Mouse (Mus musculus): ENCODE results near the gene Ssc5d. TPM values are rescaled to one million over a fixed set of nuclear protein-coding genes. Genes with fewer than 3 reads are reported as not detected.

Ssc5d gene
- total RNA-seq, 1 experiment from 2014 or later: 2.0 TPM

DNA sequence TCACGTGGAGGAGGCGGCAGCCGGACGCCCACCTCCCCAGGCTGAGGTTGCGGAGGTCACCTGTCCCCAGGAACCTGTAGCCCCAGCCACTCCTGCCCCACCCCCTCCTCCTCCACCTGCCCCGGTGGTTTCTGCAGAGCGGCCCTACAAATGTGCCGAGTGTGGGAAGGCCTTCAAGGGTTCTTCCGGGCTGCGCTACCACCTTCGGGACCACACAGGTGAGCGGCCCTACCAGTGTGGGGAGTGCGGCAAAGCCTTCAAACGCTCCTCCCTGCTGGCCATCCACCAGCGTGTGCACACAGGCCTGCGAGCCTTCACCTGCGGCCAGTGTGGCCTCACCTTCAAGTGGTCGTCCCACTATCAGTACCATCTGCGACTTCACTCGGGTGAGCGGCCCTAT, 5.6 kb upstream of the Ssc5d start:
- no peak for DNase-seq

DNA sequence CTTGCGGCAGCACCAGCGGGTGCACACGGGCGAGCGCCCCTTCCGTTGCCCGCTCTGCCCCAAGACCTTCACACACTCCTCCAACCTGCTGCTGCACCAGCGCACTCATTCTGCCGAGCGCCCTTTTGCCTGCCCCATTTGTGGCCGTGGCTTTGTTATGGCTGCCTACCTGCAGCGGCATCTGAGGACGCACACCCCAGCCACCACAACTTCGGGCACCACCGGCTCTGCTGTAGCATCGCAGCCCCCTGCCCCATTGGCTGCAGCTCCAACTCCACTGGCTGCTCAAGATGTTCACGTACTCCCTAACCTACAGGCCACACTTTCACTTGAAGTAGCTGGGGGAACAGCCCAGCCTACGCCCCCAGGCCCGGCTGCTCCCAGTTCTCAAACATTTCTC, 5.1 kb upstream of the Ssc5d start:
- no peak for DNase-seq

DNA sequence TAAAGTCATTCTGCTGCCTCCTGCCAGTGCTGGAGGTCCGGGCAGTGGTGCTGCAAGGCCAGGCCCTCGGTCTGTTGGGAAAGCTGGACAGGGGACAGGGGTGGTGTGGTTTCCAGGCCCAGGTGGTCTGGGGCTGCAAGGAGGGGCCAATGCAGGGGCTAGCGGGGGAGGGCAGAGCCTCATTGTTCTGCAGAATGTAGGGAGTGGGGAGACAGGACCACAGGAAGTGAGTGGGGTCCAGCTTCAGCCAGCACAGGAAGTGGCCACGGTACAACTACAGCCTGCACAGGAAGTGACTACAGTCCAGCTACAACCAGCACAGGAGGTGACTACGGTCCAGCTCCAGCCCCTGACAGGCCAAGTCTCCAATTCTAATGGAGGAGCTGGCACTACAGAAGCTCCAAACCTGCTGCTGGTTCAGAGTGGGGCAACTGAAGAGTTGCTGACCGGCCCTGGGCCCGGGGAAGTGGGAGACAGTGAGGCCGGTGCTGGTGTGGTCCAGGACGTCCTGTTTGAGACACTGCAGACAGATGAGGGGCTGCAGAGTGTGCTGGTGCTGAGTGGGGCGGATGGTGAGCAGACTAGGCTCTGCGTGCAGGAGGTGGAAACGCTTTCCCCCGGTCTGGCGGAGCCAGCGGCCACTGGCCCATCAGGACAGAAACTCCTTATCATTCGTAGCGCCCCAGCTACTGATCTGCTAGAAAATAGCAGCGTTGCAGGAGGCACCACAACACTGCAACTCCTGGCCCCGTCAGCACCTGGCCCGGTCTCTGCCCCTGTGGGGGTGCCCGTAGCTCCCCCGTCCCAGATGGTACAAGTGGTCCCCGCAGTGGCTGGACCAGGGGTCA, 4.4 kb upstream of the Ssc5d start:
- DNase-seq: no peak

DNA sequence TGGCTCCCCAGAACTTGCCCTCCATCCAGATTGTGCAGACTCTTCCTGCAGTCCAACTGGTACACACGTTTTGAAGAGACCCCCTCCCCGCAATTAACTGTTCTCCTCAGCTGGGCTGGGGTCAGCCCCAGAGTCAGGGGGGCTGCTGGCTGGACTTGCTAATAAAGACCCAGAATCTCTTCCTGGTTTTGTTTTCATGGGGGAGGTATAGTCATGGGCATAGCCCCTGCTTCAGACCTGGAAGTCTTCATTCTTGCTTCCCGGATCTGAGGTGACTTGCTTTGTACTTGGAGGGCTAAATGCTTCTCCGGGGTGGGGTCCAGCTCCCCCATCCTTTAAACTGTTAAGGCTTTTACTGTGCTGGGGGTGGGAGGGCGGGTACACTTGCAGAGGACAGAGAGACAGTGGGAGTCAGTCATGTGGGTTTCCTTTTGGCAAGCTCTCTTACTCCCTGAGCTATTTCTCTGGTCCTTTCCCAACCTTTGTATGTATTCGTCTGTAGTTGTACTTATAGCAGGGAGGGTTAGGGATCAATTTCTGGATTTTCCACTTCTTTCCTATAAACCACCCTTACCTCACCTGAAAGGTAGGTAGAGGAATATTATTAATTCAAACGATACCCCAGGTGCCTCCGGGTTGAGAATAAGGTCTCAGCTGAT, 3.6 kb upstream of the Ssc5d start, which contains the start of gene Nat14:
Gene Nat14 (plus strand): TSS at position 205 of the 659 bp plus-strand sequence.
- no peak for DNase-seq

DNA sequence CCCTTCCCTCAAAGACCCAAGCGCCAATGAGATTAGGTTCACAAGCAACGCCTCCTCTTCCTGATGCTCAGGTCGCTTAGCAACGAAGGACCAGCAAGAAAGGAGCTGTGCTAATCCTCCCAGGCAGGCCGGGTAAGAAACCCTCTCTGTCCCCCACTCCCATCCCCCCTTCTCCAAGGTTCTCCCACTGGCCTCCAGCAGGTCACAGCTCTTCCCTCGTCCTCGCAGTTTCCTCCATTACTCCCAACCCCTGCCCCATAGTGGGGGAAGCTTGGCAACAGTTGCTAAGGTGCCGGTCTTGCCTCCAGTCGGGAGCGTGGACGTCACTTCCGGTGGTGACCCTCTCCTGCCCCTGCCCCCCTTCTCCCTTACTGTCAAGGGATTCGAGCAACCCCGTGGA, 3.1 kb upstream of the Ssc5d start:
- peak; percentile 66 for DNase-seq

DNA sequence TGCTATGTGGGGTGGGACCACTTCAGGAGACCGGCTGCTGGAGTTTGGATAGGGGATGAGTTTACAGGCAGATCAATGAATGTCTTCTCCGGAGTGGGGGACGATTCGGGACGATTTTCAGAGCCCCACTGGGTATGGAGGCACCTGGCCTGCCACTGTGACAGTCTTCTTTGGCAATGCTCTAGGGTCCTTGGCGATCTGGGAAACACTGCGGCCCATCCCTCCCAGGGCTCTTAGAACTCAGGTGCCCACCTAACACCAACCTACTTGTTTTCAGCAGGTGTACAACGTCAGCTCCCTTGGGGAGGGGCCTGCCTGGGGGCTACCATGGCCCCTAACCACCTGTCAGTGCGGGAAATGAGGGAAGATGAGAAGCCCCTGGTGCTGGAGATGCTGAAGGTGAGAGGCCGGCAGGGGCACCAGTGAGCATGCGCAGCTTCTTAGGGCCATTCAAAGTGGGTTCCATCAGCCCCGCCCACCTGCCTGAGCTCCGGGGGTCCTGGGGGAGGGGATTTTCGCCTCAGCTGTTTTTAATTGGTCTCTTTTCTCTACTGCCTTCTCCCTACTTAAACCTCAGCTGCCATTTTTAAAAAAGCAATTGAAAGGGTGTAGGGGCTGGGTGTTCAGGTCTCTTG, 2.5 kb upstream of the Ssc5d start:
- peak; percentile 44 for DNase-seq

DNA sequence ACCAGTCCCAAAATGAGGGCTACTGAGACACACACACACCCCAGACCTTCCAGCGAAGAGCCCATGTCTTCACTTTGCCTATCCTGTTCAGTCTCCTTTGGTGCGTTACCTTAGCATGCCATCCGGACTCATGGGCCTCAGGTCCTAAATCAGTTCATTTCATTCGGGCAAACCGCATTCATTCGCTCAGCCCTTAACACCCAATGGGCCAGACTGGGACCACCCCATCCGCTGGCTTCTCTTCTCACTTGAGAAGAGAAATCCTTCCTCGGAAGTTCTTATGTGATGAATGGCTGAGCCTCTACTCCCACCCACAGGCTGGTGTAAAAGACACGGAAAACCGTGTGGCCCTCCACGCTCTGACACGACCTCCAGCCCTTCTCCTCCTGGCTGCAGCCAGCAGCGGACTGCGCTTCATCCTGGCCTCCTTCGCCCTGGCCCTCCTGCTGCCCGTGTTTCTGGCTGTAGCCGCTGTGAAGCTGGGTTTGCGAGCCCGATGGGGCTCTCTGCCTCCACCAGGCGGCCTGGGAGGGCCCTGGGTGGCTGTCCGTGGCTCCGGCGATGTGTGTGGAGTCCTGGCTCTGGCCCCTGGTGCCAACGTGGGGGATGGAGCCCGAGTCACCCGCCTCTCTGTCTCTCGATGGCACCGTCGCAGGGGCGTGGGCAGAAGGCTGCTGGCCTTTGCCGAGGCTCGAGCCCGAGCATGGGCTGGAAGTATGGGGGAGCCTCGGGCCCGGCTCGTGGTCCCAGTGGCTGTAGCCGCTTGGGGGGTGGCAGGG, 1.8 kb upstream of the Ssc5d start:
- DNase-seq: peak; percentile 71

DNA sequence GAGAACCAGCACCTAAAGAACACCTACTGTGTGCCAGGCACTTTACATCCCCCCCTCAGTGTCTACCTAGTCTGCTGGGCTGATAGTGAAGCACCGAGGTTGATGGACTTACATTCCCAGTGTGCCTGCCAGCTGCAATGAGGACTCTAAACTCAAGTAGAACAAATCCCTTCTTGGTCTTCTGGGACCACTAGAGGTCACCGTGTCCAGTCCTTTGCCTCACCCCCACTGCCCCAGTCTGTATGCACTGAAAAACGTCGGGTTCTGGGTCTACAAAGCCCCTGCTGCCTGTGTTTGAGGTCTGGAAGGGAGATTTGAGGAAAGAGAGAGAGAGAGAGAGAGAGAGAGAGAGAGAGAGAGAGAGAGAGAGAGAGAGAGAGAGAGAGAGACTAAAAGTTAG, 1.1 kb upstream of the Ssc5d start:
- DNase-seq: no peak

DNA sequence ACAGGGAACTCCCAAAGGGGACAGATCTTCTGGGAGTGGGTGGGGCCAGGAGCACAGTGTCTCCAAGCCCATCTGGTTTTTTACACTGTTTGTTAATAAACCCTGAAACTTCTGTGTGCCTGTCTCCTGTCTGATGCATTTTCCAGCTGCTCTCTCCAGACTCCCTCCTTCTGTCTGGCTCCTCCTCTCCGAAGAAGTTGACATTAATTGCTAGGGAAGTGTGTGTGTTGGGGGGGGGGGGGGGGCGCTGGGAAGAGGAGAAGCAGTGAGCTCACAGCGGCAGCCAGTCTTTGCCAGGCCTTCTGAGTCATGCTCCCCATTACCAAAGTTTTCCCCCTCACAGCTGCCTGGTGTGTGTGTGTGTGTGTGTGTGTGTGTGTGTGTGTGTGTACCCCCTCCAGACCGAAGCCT, 689 bp upstream of the Ssc5d start:
- DNase-seq: peak; percentile 39

DNA sequence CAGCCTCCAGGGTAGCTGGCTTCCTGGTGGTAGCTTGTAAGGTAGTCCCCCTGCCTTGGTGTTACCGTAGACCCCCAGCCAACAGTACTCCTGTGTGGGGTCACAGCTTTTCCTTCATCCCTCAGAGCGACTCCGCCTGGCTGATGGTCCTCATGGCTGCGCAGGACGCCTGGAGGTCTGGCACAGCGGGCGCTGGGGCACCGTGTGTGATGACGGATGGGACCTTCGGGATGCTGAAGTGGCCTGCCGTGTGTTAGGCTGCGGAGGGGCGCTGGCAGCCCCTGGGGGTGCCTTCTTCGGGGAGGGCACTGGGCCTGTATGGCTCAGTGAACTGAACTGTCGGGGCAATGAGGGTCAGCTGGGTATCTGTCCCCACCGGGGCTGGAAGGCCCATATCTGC, 1.3 kb downstream of the Ssc5d start:
- DNase-seq: no peak

DNA sequence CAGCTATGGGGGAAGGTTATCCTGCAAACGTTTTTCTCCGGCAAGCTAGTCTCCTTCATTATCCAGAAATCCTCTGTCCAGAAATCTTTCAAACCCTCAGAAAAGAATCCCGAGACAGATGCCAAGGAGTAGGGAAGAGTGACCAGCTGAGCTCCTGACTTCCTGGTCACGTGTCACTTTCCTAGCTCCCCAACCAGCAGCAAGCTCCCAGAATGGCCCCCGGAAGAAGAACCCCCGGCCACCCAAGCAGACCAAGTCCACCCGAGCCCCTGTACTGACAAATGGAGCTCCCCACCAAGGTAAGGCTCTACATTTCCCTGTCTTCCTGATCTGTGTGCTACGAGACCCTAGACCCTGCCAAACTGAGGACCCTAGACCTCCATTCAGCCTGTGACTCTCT, 2.1 kb downstream of the Ssc5d start:
- no peak for DNase-seq

DNA sequence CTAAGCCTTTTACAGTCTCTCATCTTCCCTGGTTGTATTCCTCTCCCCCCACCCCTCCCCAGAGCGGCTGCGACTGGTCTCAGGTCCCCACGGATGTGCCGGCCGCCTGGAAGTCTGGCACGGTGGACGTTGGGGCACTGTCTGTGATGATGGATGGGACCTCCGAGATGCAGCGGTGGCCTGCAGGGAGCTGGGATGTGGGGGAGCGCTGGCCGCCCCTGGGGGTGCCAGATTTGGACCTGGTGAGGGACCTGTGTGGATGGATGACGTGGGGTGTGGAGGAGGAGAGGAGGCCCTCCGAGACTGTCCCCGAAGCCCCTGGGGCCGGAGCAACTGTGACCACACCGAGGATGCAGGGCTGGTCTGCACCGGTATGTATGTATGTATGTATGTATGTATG, 2.7 kb downstream of the Ssc5d start:
- no peak for DNase-seq

DNA sequence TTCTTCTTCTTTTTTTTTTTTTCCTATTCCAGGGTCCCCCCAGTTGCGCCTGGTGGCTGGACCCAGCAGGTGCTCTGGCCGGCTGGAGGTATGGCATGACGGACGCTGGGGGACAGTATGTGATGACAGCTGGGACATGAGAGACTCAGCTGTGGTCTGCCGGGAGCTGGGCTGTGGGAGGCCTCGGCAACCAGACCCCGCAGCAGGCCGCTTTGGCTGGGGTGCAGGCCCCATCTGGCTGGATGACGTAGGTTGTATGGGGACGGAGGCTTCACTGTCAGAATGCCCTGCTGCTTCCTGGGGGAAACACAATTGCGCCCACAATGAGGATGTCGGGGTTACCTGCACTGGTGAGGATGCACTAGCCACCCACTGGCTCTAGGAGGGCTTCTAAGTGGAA, 7.5 kb downstream of the Ssc5d start:
- DNase-seq: no peak

DNA sequence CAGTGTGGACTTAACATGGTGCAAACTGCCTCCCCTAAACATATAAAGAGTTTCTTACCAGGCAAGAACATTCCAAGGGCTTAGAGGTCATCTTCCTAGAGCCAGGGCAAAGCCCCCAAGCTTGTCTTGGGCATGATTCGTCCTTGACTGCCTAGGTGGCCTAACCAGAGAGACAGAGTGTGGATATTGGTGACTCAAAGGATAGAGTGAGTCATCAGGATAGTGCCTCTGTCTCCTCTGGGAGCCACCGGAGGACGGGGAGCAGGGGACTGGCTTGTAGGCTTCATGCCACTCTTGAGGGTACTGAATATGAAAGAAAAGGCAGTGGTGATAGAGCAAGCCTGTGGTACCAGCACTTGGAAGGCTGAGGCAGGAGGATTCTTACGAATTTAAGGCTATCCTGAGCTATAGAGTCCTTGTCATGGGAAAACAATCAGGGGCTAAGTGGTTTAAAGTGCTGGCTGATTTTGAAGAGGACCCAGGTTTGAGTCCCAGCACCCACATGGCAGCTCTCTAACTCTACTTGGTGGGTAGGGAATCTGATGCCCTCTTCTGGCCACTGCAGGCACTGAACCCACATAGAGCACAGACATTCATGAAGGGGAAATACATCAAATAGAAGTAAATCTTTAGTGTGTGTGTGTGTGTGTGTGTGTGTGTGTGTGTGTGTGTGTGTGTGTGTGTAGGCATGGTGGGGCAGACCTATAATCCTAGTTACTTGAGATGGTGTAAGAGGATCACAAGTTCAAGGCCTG, 8.8 kb downstream of the Ssc5d start:
- no peak for DNase-seq

DNA sequence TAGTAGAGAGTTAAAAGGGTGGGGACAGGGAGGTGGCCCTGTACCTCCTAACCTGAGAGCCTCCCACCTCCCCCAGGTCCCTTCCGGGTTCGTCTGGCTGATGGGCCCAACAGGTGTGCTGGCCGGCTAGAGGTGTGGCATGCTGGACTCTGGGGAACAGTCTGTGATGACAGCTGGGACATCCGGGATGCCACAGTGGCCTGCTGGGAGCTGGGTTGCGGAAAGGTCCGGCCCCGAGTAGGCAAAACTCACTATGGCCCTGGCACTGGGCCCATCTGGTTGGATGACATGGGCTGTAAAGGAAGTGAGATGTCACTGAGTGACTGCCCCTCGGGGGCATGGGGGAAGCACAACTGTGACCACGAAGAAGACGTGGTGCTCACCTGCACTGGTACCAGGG, 11.2 kb downstream of the Ssc5d start:
- DNase-seq: no peak

DNA sequence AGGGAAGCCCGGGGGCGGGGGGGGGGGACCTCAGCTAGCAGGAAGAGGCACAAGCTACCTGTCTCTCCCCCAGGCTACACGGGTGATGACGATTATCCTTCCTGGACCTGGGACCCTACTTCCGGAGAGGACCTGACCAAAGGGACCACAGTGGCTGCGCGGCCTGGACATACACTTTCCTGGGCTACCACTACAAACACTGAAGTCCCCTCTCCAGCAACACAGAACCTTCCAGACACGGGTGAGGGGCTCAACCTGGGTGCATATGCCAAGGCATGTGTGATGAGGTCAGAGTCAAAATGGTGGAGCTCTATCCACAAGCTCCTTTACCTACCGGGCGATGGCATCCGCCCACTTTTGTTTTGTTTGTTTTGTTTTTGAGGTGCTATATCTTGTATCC, 11.8 kb downstream of the Ssc5d start:
- DNase-seq: no peak

DNA sequence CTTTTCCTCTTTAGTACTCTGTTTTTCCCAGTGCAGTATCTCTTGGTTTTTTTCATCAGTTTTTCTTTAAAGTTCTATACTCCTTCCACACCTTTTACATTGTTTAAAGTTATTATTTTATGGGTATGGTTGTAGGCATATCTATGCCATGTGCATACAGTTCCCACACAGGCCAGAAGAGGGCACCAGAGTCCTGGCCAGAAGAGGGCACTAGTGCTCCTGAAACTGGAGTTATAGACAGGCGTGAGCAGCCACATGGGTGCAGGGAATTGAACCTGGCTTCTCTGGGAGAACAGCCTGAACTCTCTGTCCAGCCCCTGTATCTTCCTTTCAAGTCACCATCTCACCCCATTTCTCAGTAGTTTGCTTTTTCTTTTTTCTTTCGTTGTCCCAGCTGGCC, 12.9 kb downstream of the Ssc5d start:
- peak; percentile 80 for DNase-seq

DNA sequence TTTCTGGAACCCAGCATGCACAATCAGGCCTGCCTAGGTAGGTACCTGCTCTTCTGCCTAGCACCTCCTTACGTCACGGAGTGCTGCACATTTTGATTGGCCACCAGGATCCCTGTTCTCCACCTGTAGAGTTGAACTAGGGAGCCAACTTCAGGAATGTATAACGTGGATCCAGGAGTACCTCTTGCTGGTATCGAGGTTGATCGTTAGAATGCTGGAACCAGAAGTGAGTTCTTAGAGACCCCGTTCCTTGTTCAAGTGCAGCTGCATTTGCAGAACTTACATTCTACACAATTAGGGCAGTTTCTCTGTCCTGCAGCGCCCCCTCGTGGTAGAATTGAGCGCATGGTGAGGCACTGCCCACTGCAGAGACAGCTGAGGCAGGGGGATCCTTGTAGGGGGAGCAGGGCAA, 14.5 kb downstream of the Ssc5d start:
- peak; percentile 86 for DNase-seq

DNA sequence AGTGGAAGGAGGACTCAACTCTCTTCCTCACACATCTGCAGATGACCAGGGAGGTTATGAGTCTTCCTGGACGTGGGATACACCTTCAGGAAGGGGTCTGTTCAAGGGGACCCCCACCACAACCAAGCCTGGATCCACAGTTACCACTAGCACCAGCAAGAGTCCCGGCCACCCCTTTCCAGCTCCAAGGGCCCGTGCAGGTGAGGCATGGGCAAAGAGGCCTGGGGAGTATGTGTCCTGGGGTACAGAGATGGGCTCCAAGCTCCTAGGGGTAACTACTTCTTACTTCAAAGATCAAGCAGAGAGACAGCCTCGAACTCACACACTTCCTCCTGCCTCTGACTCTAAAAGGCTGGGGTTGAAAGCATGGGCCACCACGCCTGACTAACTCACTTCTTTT, 17.1 kb downstream of the Ssc5d start:
- no peak for DNase-seq

DNA sequence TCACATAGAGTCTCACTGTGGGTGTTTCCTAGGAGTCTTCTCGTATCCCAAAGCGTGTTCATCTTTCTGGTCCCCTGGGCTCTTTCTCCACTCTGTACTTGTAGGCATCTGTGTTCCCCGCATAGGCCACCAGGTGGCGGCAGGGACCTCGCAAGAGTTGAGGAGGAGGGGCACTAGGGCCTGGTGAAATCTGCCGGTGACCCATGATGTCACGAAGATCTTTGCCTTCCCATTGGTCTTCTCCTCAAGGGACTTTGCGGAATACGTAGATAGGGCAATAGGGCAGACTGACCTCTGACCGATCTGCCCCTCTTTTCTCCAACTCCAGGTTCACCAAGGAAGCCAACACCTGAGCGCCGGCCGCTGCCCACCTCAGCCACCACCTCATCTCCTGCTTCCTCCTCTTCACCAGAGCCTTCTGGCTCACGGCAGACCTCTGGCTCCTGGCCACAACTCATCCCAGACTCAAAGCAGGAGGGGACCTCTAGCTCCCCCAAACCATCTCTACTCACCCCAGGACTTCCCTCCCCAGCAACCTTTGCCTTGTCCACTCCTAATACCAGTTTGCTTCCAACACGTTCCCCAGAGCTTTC, 17.7 kb downstream of the Ssc5d start:
- peak; percentile 93 for DNase-seq

DNA sequence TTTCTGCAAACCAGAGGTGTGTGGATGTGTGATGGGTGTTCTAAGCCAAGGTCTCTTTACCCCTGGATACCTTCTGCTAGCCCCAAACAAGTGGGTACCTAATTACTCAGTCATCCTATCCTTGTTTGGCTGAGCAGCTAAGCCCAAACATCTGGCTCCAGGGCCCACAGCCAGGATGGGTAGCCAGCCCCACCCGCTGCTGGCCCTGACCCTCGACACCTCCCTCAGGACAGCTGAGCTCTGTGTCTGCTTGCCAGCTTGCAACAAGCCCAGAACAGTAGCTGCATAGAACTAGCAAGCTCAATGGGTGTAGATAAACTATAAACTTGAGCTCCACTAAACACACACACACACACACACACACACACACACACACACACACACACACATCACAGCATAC, 22.3 kb downstream of the Ssc5d start:
- peak; percentile 60 for DNase-seq
